Mouse (Mus musculus) liver, postnatal 0 days (tissue): ENCODE results near the gene Fam171a1. TPM values are rescaled to one million over a fixed set of nuclear protein-coding genes. Genes with fewer than 3 reads are reported as not detected.
"Not testable (repeated sequence)": the region's sequence is repeated elsewhere in the genome, so short reads cannot be mapped to it uniquely, and the experiment has no call there.

ENCODE experiments used
- ATAC-seq: fragments of 200-750 bp; cut with Nextera tagmentation; 2 replicates; pipeline ENCODE4 v1.8.0; 2017; ENCODE audit warnings: mild to moderate bottlenecking, moderate library complexity
- DNase-seq: peaks from one replicate; pipeline ENCODE4 v3.0.0-alpha.2; 2016
- H3K27ac ChIP-seq: fragments of 300-500 bp; sonication (generic); 2 replicates; pipeline ENCODE4 v1.5.1; 2014; ENCODE audit warnings: antibody characterized with exemption, moderate library complexity, mild to moderate bottlenecking, low read depth
- H3K27me3 ChIP-seq: fragments of 300-500 bp; sonication (generic); 2 replicates; pipeline ENCODE4 v1.6.1; 2014; ENCODE audit warnings: low read length, control low read depth, mixed read lengths; ENCODE audit not compliant: insufficient read depth
- H3K36me3 ChIP-seq: fragments of 300-500 bp; sonication (generic); replicated peaks from 2 replicates; pipeline ENCODE4 v1.6.1; 2014; ENCODE audit warnings: mild to moderate bottlenecking, control low read depth, low read length, moderate library complexity, mixed read lengths; ENCODE audit not compliant: insufficient read depth
- H3K4me1 ChIP-seq: fragments of 300-500 bp; sonication (generic); 2 replicates; pipeline ENCODE4 v1.6.1; 2014; ENCODE audit warnings: antibody characterized with exemption, mild to moderate bottlenecking, control low read depth; ENCODE audit not compliant: insufficient read depth
- H3K4me2 ChIP-seq: fragments of 300-500 bp; sonication (generic); 2 replicates; pipeline ENCODE4 v1.6.1; 2014; ENCODE audit warnings: low read depth, mild to moderate bottlenecking, low read length, moderate library complexity, mixed read lengths
- H3K4me3 ChIP-seq: fragments of 300-500 bp; sonication (generic); 2 replicates; pipeline ENCODE4 v1.5.1; 2014; ENCODE audit warnings: low read depth, low read length
- H3K9ac ChIP-seq: fragments of 300-500 bp; sonication (generic); replicated peaks from 2 replicates; pipeline ENCODE4 v1.6.1; 2014; ENCODE audit warnings: mild to moderate bottlenecking, moderate library complexity
- H3K9me3 ChIP-seq: fragments of 300-500 bp; sonication (generic); 2 replicates; pipeline ENCODE4 v1.6.1; 2016; ENCODE audit warnings: mild to moderate bottlenecking, control low read depth, low read length, mixed read lengths
- CTCF ChIP-seq: sonication (generic); IDR thresholded peaks from 2 replicates; pipeline ENCODE4 v1.5.1; 2016; ENCODE audit warnings: antibody characterized with exemption, low read depth
- EP300 ChIP-seq: IDR thresholded peaks from 2 replicates; pipeline ENCODE4 v1.6.1; 2016; ENCODE audit warnings: antibody characterized with exemption, low read depth, mild to moderate bottlenecking
- WGBS: fragments of 180-500 bp; shearing (Covaris S2); extraction: QIAGEN DNeasy Blood & Tissue Kit; methylation state at CpG from one replicate; pipeline ENCODE4 v1.1.7; 2014; ENCODE audit not compliant: insufficient replicate concordance; 5-methylcytosine and 5-hydroxymethylcytosine counted together
- polyA plus RNA-seq: library from polyadenylated mRNA; unstranded; fragments of >200 nt; fragmentation: Nextera tagmentation; extraction: Ambion mirVana; gene quantifications from 2 replicates; pipeline ENCODE4 v1.2.1, GENCODE M21; 2015

Gene Fam171a1
- 2.4 and 2.5 TPM in 2 replicates for polyA plus RNA-seq

- Histone ChIP-seq H3K4me2 (no peak within 1 kb of the TSS), H3K9ac (no peak within 1 kb of the TSS), H3K4me1 (no peaks in the 10 kb centered on the region), H3K36me3 (no peaks in the 10 kb centered on the region), H3K27me3 (peaks cover 4% of the 10 kb centered on the region; the same call in 1 of the 2 replicates), H3K27ac (peak within 1 kb of the TSS; percentile 34), H3K4me3 (no peak within 1 kb of the TSS), H3K9me3 (no peaks in the 10 kb centered on the region)
- 70% methylated on average over 4 of the region's 4 CpGs for WGBS
- TF ChIP-seq CTCF (no peak), EP300 (no peak)
- DNase-seq (no peak), ATAC-seq (no peak)
Observed at GRCm38 (mm10) chr2:3113866-3114265, at the start of gene Fam171a1. Gene Fam171a1 (plus strand): TSS chr2:3114224.

GRCm38 (mm10) chr2:3069140-3069539, 44.9 kb upstream of the Fam171a1 start:
- Histone ChIP-seq H3K36me3 (no peaks in the 10 kb centered on the region), H3K4me1 (no peaks in the 10 kb centered on the region), H3K9me3 (no peaks in the 10 kb centered on the region), H3K4me3 (no peak overlapping the region), H3K27me3 (no peaks in the 10 kb centered on the region), H3K4me2 (no peak overlapping the region), H3K27ac (no peak overlapping the region), H3K9ac (no peak overlapping the region)
- TF ChIP-seq EP300 (no peak), CTCF (no peak)
- 80% methylated on average over 1 of the region's 1 CpGs for WGBS
- DNase-seq (no peak), ATAC-seq (no peak)

GRCm38 (mm10) chr2:3088361-3088760, 25.7 kb upstream of the Fam171a1 start:
- not testable (repeated sequence) for DNase-seq, H3K4me3 ChIP-seq, H3K9ac ChIP-seq, H3K27ac ChIP-seq, ATAC-seq, H3K27me3 ChIP-seq, H3K36me3 ChIP-seq, H3K4me2 ChIP-seq, H3K9me3 ChIP-seq, H3K4me1 ChIP-seq
- WGBS, result 66% methylated on average over 3 of the region's 3 CpGs

- Histone ChIP-seq H3K4me2 (no peak overlapping the region), H3K27me3 (no peaks in the 10 kb centered on the region), H3K9me3 (no peaks in the 10 kb centered on the region), H3K4me3 (no peak overlapping the region), H3K9ac (no peak overlapping the region), H3K4me1 (no peaks in the 10 kb centered on the region), H3K27ac (no peak overlapping the region), H3K36me3 (no peaks in the 10 kb centered on the region)
- TF ChIP-seq CTCF, result peak; percentile 44
- no peak for TF ChIP-seq EP300
- no peak for ATAC-seq
- no peak for DNase-seq
- WGBS, result 17% methylated on average over 1 of the region's 1 CpGs
Observed at GRCm38 (mm10) chr2:3089274-3089673, 24.8 kb upstream of the Fam171a1 start.

GRCm38 (mm10) chr2:3096101-3096500, 17.9 kb upstream of the Fam171a1 start:
- Histone ChIP-seq H3K4me2 (no peak overlapping the region), H3K4me1 (no peaks in the 10 kb centered on the region), H3K27ac (no peak overlapping the region), H3K4me3 (no peak overlapping the region), H3K9me3 (no peaks in the 10 kb centered on the region), H3K27me3 (no peaks in the 10 kb centered on the region), H3K36me3 (no peaks in the 10 kb centered on the region), H3K9ac (no peak overlapping the region)
- no peak for ATAC-seq
- DNase-seq, result no peak
- TF ChIP-seq EP300, result no peak
- no peak for TF ChIP-seq CTCF
- 44% methylated on average over 1 of the region's 1 CpGs for WGBS

- H3K9ac ChIP-seq, result no peak overlapping the region
- WGBS, result 72% methylated on average over 4 of the region's 4 CpGs
- no peak for TF ChIP-seq EP300
- no peak for TF ChIP-seq CTCF
- no peak for ATAC-seq
- H3K36me3 ChIP-seq, result no peaks in the 10 kb centered on the region
- H3K27ac ChIP-seq, result no peak overlapping the region
- H3K27me3 ChIP-seq, result no peaks in the 10 kb centered on the region
- H3K4me2 ChIP-seq, result no peak overlapping the region
- no peaks in the 10 kb centered on the region for H3K4me1 ChIP-seq
- DNase-seq, result no peak
- no peak overlapping the region for H3K4me3 ChIP-seq
- H3K9me3 ChIP-seq, result no peaks in the 10 kb centered on the region
Observed at GRCm38 (mm10) chr2:3099971-3100370, 14.1 kb upstream of the Fam171a1 start.

GRCm38 (mm10) chr2:3101292-3101957, 12.6 kb upstream of the Fam171a1 start:
- WGBS, result 70% methylated on average over 2 of the region's 2 CpGs
- Histone ChIP-seq H3K4me1 (no peaks in the 10 kb centered on the region), H3K4me2 (no peak overlapping the region), H3K9ac (no peak overlapping the region), H3K27me3 (no peaks in the 10 kb centered on the region), H3K4me3 (no peak overlapping the region), H3K27ac (no peak overlapping the region), H3K36me3 (no peaks in the 10 kb centered on the region), H3K9me3 (no peaks in the 10 kb centered on the region)
- DNase-seq (no peak), ATAC-seq (no peak)
- TF ChIP-seq EP300, result no peak
- TF ChIP-seq CTCF, result no peak
